Mouse (Mus musculus) heart, adult 11 months (tissue): ENCODE measurements at regions not wholly inside any gene's neighbourhood (a gene's known extent, or its start where the extent isn't known, plus 50 kb on each side); places are given as distances from the start of the nearest gene placed in this dataset.
A peak's percentile ranks its signal among the peaks of the same experiment; 100 is the strongest.
"Not testable (repeated sequence)": the region's sequence is repeated elsewhere in the genome, so short reads cannot be mapped to it uniquely, and the experiment has no call there.

Source experiments
- DNase-seq: peaks from one replicate; pipeline ENCODE4 v3.0.0; 2022

- no peak for DNase-seq
Observed at GRCm38 (mm10) chr1:149463930-149464329, 497.2 kb downstream of the Pla2g4a start.

DNA sequence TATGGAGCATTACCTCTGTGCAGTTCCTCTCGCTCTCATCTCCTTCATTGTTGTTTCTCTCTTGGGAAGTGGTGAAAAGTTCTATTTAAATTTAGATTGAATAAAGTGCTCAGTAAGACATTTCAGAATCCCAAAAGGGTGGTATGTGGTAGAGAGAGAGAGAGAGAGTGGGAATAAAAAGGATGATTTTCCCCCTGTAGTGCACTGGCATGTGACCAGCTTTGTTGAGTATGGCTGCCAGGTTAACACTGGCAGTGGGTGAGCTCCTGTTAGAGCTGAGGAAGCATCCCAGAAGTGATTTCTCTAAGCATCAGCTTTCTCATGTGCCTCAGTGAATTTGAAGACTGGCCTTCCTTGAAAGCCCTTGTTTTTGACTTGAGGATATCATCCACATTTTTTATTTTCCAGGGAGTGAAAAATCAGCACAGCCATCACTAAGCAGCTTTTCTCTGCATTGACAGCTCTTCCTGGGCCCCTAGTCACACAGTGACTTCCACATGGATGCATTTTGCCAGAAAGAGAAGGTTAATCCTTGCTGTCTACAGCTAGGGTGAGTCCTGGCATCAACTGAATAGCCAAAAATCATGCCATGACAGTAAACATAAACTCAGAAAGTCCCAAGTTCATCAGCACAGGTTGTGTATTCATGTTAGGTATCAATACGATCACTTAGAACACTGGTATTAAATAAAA, 511.1 kb downstream of the Pla2g4a start:
- peak; percentile 5 for DNase-seq

DNA sequence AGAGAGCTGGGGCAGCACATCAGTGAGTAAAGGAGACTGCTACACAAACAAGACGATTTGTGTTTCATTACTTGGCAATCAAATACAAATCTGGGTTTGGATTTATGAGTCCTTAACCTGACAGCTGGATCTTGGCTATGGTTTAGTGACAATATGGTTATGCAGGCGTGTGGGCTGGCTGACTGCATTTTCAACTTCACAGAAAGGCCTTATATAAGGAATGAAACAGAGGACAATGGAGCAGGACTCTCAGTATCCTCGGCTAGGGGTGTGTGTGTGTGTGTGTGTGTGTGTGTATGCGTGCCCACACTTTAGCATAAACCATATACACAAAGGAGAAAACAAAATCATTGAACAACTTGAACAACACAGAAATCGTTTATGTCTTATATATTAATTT, 512.6 kb downstream of the Pla2g4a start:
- no peak for DNase-seq

DNA sequence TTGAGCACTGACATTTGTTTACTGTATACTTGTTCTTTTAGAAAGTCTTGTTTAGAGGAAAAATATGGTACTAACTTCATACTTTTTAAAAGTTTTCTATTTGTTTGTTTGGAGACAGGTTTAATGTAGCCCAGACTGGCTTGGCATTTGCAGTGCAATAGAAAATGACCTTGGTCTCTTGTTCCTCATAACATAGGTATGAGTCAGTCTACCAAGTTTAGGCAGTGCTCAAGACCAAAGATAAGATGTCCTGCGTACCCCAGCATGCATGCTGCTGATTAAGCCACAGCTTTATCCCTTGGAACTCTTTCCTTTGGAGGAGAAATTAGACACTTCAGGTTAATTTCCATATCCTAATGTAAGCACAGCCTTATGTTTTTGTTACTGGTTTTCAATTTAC, 550.1 kb downstream of the Pla2g4a start:
- peak; percentile 62 for DNase-seq

- no peak for DNase-seq
Observed at GRCm38 (mm10) chr1:149405367-149405766, 555.7 kb downstream of the Pla2g4a start.

- DNase-seq, result peak; percentile 95
Observed at GRCm38 (mm10) chr1:149388706-149389105, 572.4 kb downstream of the Pla2g4a start.

DNA sequence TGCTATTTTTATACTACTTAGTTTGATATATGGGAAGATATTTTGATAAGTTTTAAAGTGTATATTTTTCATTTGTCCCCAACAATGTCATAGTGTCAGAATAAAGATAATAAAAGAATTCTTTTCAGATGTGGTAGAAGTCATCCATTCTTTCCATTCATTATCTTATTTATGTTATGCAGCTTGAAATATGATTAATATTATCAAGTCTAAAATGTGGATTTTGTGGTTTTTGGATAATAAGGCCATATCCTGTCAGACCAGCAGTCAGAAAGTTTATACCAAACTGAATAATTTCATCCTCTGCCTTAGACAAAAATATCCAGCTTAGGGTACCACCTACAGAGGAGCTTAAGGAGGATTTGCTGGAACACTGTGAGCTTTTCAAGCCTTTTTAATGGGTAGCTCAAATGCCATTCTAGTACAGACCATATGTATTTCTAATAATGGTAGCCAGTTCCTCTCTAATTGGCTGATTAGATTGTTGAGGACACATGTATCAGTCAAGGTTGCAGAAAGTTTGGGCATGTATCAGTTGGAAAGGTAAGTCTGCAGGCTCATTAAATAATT, 609.7 kb downstream of the Pla2g4a start:
- no peak for DNase-seq

- DNase-seq, result no peak
Observed at GRCm38 (mm10) chr1:149347359-149347758, 613.7 kb downstream of the Pla2g4a start.

DNA sequence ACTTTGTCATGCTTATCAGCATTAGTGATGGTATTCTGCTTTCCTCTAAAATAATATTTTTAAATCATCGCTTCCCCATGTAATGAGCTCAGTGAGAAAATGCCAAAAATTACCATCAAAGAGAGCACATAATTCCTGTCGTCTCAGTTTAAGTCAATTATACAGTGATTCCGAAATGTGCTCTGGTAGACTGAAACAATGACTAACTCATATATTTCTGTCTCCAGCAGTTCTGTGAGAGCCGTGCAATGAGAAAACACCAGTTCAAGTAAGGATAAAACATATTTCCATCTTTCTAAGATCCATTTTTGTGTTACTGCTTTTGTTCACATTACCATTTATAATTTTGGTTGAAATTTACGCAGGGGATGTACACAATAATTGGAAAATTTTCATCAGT, 622.9 kb downstream of the Pla2g4a start:
- no peak for DNase-seq

DNA sequence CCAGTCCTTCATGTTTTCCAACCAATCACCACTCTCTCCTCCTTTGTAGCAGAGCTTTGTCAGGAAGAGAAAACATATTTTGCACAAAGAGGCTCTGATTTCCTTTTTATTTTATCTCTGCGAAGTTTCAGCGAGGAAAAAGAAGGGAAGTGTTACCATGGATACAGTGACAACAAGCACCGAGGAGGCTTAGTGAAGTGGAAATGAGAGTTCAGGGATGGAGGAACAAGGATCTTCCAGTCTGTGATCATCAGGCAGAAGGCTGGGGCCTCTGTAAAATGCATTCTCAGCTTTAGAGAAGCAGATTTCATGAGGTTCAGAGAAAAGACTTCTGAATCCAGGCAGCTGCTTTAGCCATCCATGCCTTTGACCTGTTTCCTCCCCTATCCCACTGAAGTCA, 628.9 kb downstream of the Pla2g4a start:
- no peak for DNase-seq

DNA sequence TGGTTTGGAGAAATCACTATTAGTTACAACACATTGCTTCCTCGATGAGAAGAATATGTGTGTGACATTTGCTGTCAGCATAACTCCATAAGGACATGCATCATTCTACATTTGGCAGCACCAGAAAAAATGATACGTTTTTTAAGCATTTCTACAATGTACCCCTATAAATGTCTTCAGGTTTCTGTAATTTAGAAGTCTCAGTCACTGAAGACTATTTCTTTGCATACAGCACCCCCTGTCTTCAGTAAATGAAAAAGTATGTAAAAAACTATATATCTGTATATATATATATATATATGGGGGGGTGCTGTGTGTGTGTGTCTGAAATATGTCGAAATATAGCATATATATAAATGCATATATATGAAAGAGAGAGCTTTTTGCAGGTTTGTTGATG, 633.9 kb downstream of the Pla2g4a start:
- no peak for DNase-seq

GRCm38 (mm10) chr1:149323095-149323494, 638.0 kb downstream of the Pla2g4a start:
- no peak for DNase-seq

DNA sequence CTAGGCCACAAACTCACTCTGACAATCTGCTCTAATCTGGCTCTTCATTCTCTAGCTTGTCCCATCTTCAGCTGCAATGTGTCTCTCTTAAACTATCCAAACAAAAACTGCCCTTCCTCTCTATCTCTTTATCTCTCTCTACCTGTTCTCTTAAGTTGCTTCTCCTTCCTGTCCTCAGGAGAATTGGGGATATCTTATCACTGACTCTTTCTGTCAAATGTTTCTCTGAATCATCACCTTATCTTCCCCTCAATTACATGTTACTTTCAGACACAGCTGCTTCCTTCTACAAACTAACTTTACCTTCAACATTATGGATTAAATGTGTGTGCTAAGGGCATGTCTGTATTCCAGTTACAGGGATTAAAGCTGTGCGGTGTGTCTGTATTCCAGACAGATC, 671.4 kb downstream of the Pla2g4a start:
- DNase-seq, result no peak

DNA sequence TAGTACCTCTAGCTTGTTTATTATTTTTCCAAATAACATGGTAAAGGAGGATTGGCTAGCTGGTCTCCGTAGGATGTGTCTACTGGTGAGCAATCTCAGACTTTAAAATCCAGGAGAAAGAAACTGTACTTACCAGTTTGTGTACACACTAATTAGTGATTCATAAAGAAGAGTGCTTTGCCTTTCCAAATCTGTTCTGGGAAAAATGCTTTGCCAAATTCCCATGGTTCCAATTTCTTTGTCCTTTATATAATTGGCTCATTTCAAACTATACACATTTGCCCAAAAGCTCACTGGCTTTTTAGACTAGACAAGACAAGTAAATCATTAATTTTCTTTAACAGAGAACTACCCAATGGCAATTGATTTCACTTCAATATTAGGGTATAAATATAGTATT, 686.2 kb downstream of the Pla2g4a start:
- no peak for DNase-seq

GRCm38 (mm10) chr1:149256866-149257265, 704.2 kb downstream of the Pla2g4a start:
- DNase-seq, result no peak

DNA sequence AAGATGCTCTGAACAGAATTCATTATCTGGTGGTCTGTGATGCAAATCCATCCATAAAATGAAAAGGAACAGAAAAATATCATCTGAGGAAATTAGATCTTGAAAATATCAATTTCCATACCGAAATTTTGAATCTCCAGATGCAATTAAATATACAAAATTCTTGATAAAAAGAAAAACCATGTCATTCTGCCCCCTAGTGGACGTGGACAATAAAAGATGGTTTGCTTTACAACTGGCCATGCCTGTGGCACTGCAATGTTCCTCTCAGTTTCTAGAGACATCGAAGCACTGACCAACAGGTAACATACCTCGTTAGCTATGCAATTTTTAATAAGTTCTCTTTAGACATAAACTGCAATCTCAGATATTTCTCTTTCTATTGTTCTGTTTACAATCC, 706.9 kb downstream of the Pla2g4a start:
- no peak for DNase-seq

DNA sequence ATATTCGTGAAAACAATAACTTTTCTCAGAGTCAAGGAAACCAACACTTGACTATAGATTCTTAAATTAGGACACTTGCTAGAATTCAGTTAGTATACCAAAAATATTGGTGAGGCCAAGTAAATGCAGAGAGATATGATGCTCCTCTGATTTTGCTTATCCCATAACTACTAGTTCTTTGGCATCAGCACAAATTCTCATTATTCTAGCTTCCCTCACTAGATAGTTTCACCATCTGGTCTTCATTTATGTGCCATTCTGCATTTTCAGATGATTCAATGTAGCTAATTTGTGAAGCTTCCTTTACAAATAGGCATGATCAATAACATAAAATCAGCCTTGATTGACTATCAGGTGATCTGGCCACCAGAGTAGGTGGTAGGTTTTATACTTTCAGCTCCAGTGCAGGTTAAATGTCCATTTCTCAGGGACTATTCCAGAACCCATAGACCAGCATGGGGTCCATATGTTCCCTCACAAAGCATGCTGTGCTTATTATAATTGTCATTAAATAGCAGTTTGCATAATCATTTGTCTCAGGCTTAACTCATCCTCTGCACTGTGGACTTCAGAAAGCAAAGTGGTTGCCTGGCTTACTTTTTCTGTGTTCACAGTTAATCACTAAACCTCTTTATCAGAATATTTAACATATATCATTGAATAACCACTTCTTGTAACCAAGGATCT, 722.6 kb downstream of the Pla2g4a start:
- DNase-seq, result no peak

DNA sequence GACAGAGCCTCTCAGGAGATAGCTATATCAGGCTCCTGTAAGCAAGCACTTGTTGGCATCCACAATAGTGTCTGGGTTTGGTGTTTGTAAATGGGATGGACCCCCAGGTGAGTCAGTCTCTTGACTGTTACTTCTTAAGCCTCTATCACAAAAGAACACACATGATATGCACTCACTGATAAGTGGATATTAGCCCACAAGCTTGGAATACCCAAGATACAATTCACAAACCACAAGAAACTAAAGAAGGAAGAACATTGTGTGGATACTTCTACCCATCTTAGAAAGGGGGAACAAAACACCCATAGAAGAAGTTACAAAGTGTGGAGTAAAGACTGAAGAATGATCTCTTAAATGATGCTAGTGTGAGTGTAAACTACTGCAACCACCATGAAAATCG, 733.9 kb downstream of the Pla2g4a start:
- not testable (repeated sequence) for DNase-seq

DNA sequence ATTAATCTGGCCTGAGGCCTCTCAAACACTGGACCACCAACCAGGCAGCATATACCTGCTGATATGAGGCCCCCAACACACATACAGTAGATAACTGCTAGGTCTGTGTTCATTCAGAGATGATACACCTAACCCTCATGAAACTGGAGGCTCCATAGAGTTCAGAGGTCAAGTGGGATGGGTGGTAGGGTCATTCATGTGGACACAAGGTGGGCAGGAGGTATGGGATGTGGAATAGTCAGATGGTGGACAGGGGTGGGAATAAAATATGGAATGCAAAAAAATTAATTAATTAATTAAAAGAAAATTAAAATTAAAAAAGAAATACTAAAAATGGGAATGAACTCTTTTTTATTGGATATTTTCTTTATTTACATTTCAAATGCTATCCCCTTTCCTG, 734.7 kb downstream of the Pla2g4a start:
- no peak for DNase-seq

DNA sequence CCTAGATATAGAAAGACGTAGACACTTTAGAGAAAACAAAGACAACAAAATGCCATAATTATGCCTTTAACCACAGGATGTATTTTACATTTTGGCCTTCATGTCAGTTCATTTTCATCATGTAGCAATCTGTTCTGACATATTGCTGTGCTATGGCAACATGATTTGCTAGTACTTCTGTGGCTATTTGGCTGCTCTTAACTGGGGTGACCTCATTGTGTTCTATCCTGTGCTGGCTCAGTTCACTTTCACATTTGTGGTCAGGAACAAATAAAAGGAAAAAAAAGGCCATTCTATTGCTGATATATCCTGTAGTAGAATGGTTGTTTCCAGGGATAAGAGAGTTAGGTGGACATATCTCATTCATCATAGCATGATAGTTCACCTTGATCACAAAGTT, 758.5 kb downstream of the Pla2g4a start:
- DNase-seq, result no peak

GRCm38 (mm10) chr1:149199284-149199683, 761.8 kb downstream of the Pla2g4a start:
- no peak for DNase-seq

- no peak for DNase-seq
Observed at GRCm38 (mm10) chr1:149198854-149199253, 762.2 kb downstream of the Pla2g4a start.
